Mouse (Mus musculus) ES-E14 (cell line): ENCODE data around the gene Tbc1d32.

Experiments used
- CHD2 ChIP-seq: IDR thresholded peaks from 2 replicates; pipeline ENCODE4 v1.6.1; 2014; ENCODE audit warnings: mild to moderate bottlenecking, low read depth, low read length, inconsistent platforms
- HCFC1 ChIP-seq: IDR thresholded peaks from 2 replicates; pipeline ENCODE4 v1.6.1; 2012; ENCODE audit warnings: low read length, inconsistent platforms, borderline replicate concordance; ENCODE audit not compliant: insufficient read depth

GRCm38 (mm10) chr10:56137191-56137590 lies 91.3 kb downstream of the Tbc1d32 start:
- no peak for TF ChIP-seq CHD2
- TF ChIP-seq HCFC1: no peak
